Mouse (Mus musculus) forebrain, embryonic 10.5 days (tissue): Measurements from ENCODE around the gene Msmp. TPM values are rescaled to one million over a fixed set of nuclear protein-coding genes. Genes with fewer than 3 reads are reported as not detected.

ENCODE experiments used
- DNase-seq: peaks from one replicate; pipeline ENCODE4 v3.0.0-alpha.2; 2017; ENCODE audit warnings: low spot score; ENCODE audit errors: extremely low spot score
- H3K27ac ChIP-seq: fragments of 300-500 bp; sonication (generic); 2 replicates; pipeline ENCODE4 v1.5.1; 2016; ENCODE audit warnings: mild to moderate bottlenecking
- H3K27me3 ChIP-seq: fragments of 300-500 bp; sonication (generic); 2 replicates; pipeline ENCODE4 v1.6.1; 2016; ENCODE audit warnings: mild to moderate bottlenecking; ENCODE audit not compliant: poor library complexity, severe bottlenecking
- H3K36me3 ChIP-seq: fragments of 300-500 bp; sonication (generic); replicated peaks from 2 replicates; pipeline ENCODE4 v1.6.1; 2016; ENCODE audit warnings: mild to moderate bottlenecking, moderate library complexity
- H3K4me1 ChIP-seq: fragments of 300-500 bp; sonication (generic); 2 replicates; pipeline ENCODE4 v1.6.1; 2016
- H3K4me3 ChIP-seq: fragments of 300-500 bp; sonication (generic); 2 replicates; pipeline ENCODE4 v1.5.1; 2016; ENCODE audit warnings: mild to moderate bottlenecking, moderate library complexity
- H3K9me3 ChIP-seq: fragments of 300-500 bp; sonication (generic); 2 replicates; pipeline ENCODE4 v1.6.1; 2016; ENCODE audit warnings: mild to moderate bottlenecking, moderate library complexity
- WGBS: fragments of 180-500 bp; shearing (Covaris S2); methylation state at CpG from one replicate; pipeline ENCODE4 v1.1.7; 2016; 5-methylcytosine and 5-hydroxymethylcytosine counted together
- polyA plus RNA-seq: library from polyadenylated mRNA; unstranded; fragments of >200 nt; fragmentation: Nextera tagmentation; extraction: Ambion mirVana; gene quantifications from 2 replicates; pipeline ENCODE4 v1.2.1, GENCODE M21; 2016

The Msmp gene
- polyA plus RNA-seq, 1 experiment from 2014 or later = not detected

- peaks cover 26% of the 10 kb centered on the region for H3K4me1 ChIP-seq
- no peak for DNase-seq
- no peak overlapping the region for H3K4me3 ChIP-seq
- H3K27me3 ChIP-seq = no peaks in the 10 kb centered on the region
- H3K9me3 ChIP-seq = no peaks in the 10 kb centered on the region
- no peak overlapping the region for H3K27ac ChIP-seq
- WGBS = 56% methylated on average over 10 of the region's 10 CpGs
- peaks cover 40% of the 10 kb centered on the region for H3K36me3 ChIP-seq
Observed at GRCm38 (mm10) chr4:43585682-43586081, 1.4 kb upstream of the Msmp start.

GRCm38 (mm10) chr4:43583421-43583820 lies 873 bp downstream of the Msmp start:
- no peaks in the 10 kb centered on the region for H3K9me3 ChIP-seq
- H3K36me3 ChIP-seq = peaks cover 47% of the 10 kb centered on the region
- WGBS = 81% methylated on average over 7 of the region's 7 CpGs
- no peak overlapping the region for H3K27ac ChIP-seq
- H3K4me1 ChIP-seq = peaks cover 39% of the 10 kb centered on the region
- no peak for DNase-seq
- no peaks in the 10 kb centered on the region for H3K27me3 ChIP-seq
- no peak overlapping the region for H3K4me3 ChIP-seq

- WGBS = 92% methylated on average over 5 of the region's 5 CpGs
- peaks cover 47% of the 10 kb centered on the region for H3K36me3 ChIP-seq
- no peaks in the 10 kb centered on the region for H3K9me3 ChIP-seq
Observed at GRCm38 (mm10) chr4:43582241-43582640, 2.1 kb downstream of the Msmp start.

GRCm38 (mm10) chr4:43581381-43581780 lies 2.9 kb downstream of the Msmp start:
- no peaks in the 10 kb centered on the region for H3K9me3 ChIP-seq
- H3K27me3 ChIP-seq = no peaks in the 10 kb centered on the region
- H3K36me3 ChIP-seq = peaks cover 51% of the 10 kb centered on the region
- no peak overlapping the region for H3K27ac ChIP-seq
- H3K4me3 ChIP-seq = no peak overlapping the region
- peaks cover 56% of the 10 kb centered on the region for H3K4me1 ChIP-seq
- 94% methylated on average over 12 of the region's 12 CpGs for WGBS
- no peak for DNase-seq

More at GRCm38 (mm10) chr4:43582241-43582640, 2.1 kb downstream of the Msmp start:
- Histone ChIP-seq H3K4me1 (peaks cover 49% of the 10 kb centered on the region), H3K27me3 (no peaks in the 10 kb centered on the region), H3K4me3 (no peak overlapping the region), H3K27ac (no peak overlapping the region)
- no peak for DNase-seq

GRCm38 (mm10) chr4:43580721-43581120 lies 3.6 kb downstream of the Msmp start:
- Histone ChIP-seq H3K4me3 (no peak overlapping the region), H3K27ac (no peak overlapping the region), H3K36me3 (peaks cover 55% of the 10 kb centered on the region), H3K9me3 (no peaks in the 10 kb centered on the region), H3K27me3 (no peaks in the 10 kb centered on the region), H3K4me1 (peaks cover 55% of the 10 kb centered on the region)
- 95% methylated on average over 5 of the region's 5 CpGs for WGBS
- no peak for DNase-seq

- WGBS = 89% methylated on average over 6 of the region's 6 CpGs
- H3K4me3 ChIP-seq = peak overlapping the region; percentile 96
- peaks cover 62% of the 10 kb centered on the region for H3K36me3 ChIP-seq
- no peaks in the 10 kb centered on the region for H3K27me3 ChIP-seq
- no peak overlapping the region for H3K27ac ChIP-seq
- H3K4me1 ChIP-seq = peaks cover 55% of the 10 kb centered on the region
- no peaks in the 10 kb centered on the region for H3K9me3 ChIP-seq
- DNase-seq = no peak
Observed at GRCm38 (mm10) chr4:43579731-43580130, 4.6 kb downstream of the Msmp start.

GRCm38 (mm10) chr4:43579256-43579655 lies 5.0 kb downstream of the Msmp start:
- Histone ChIP-seq H3K9me3 (no peaks in the 10 kb centered on the region), H3K27ac (peak overlapping the region; percentile 94), H3K4me3 (peak overlapping the region; percentile 96), H3K27me3 (no peaks in the 10 kb centered on the region), H3K4me1 (peaks cover 51% of the 10 kb centered on the region), H3K36me3 (peaks cover 61% of the 10 kb centered on the region)
- no peak for DNase-seq
- WGBS = 10% methylated on average over 10 of the region's 10 CpGs

GRCm38 (mm10) chr4:43578376-43579204 lies 5.7 kb downstream of the Msmp start, which contains the start of the genes Rgp1 and Gba2:
TSS of gene Rgp1 (plus strand) at chr4:43578715.
TSS of gene Gba2 (minus strand) at chr4:43578873.
- Histone ChIP-seq H3K4me3 (peak within 1 kb of the TSS; percentile 96), H3K9me3 (no peaks in the 10 kb centered on the region), H3K27me3 (no peaks in the 10 kb centered on the region), H3K27ac (peak within 1 kb of the TSS; percentile 94), H3K36me3 (peaks cover 61% of the 10 kb centered on the region), H3K4me1 (peaks cover 48% of the 10 kb centered on the region)
- WGBS = under 1% methylated on average over 76 of the region's 76 CpGs
- peak; percentile 87 for DNase-seq

GRCm38 (mm10) chr4:43577237-43577881 lies 6.9 kb downstream of the Msmp start:
- no peak overlapping the region for H3K27ac ChIP-seq
- H3K4me1 ChIP-seq = peaks cover 48% of the 10 kb centered on the region
- no peak for DNase-seq
- no peaks in the 10 kb centered on the region for H3K9me3 ChIP-seq
- 60% methylated on average over 8 of the region's 8 CpGs for WGBS
- H3K27me3 ChIP-seq = no peaks in the 10 kb centered on the region
- H3K36me3 ChIP-seq = peaks cover 61% of the 10 kb centered on the region
- H3K4me3 ChIP-seq = peak overlapping the region; percentile 96

GRCm38 (mm10) chr4:43575356-43575755 lies 8.9 kb downstream of the Msmp start:
- peaks cover 61% of the 10 kb centered on the region for H3K36me3 ChIP-seq
- 73% methylated on average over 2 of the region's 2 CpGs for WGBS

GRCm38 (mm10) chr4:43573561-43573960 lies 10.7 kb downstream of the Msmp start:
- 92% methylated on average over 4 of the region's 4 CpGs for WGBS

More at GRCm38 (mm10) chr4:43575356-43575755, 8.9 kb downstream of the Msmp start:
- no peaks in the 10 kb centered on the region for H3K9me3 ChIP-seq
- peaks cover 47% of the 10 kb centered on the region for H3K4me1 ChIP-seq
- no peak for DNase-seq
- H3K4me3 ChIP-seq = peak overlapping the region; percentile 9; the same call in 1 of the 2 replicates
- H3K27me3 ChIP-seq = no peaks in the 10 kb centered on the region
- H3K27ac ChIP-seq = no peak overlapping the region

GRCm38 (mm10) chr4:43571395-43572045 lies 12.8 kb downstream of the Msmp start:
- peaks cover 17% of the 10 kb centered on the region for H3K4me1 ChIP-seq
- H3K4me3 ChIP-seq = no peak overlapping the region
- H3K27ac ChIP-seq = no peak overlapping the region
- 89% methylated on average over 6 of the region's 6 CpGs for WGBS
- no peaks in the 10 kb centered on the region for H3K9me3 ChIP-seq
- H3K27me3 ChIP-seq = no peaks in the 10 kb centered on the region
- DNase-seq = no peak
- peaks cover 92% of the 10 kb centered on the region for H3K36me3 ChIP-seq

More at GRCm38 (mm10) chr4:43573561-43573960, 10.7 kb downstream of the Msmp start:
- Histone ChIP-seq H3K4me1 (peaks cover 35% of the 10 kb centered on the region), H3K36me3 (peaks cover 76% of the 10 kb centered on the region), H3K27me3 (no peaks in the 10 kb centered on the region), H3K27ac (no peak overlapping the region), H3K4me3 (no peak overlapping the region), H3K9me3 (no peaks in the 10 kb centered on the region)
- DNase-seq = no peak
